Mouse (Mus musculus) liver, embryonic 15.5 days (tissue): Measurements from ENCODE around the gene Man1c1. TPM values are rescaled to one million over a fixed set of nuclear protein-coding genes. Genes with fewer than 3 reads are reported as not detected.

ENCODE experiments used
- ATAC-seq: fragments of 200-750 bp; cut with Nextera tagmentation; 2 replicates; pipeline ENCODE4 v1.8.0; 2017; ENCODE audit warnings: moderate number of reproducible peaks, mild to moderate bottlenecking, moderate library complexity; ENCODE audit not compliant: insufficient read depth
- H3K27ac ChIP-seq: fragments of 300-500 bp; sonication (generic); replicated peaks from 2 replicates; pipeline ENCODE4 v1.5.1; 2015; ENCODE audit warnings: mild to moderate bottlenecking, inconsistent platforms
- H3K27me3 ChIP-seq: fragments of 300-500 bp; sonication (generic); 2 replicates; pipeline ENCODE4 v1.6.1; 2015; ENCODE audit warnings: mild to moderate bottlenecking, inconsistent platforms
- H3K36me3 ChIP-seq: fragments of 300-500 bp; sonication (generic); replicated peaks from 2 replicates; pipeline ENCODE4 v1.6.1; 2015; ENCODE audit warnings: moderate library complexity, mild to moderate bottlenecking, inconsistent platforms
- H3K4me1 ChIP-seq: fragments of 300-500 bp; sonication (generic); replicated peaks from 2 replicates; pipeline ENCODE4 v1.6.1; 2015; ENCODE audit warnings: inconsistent platforms
- H3K4me2 ChIP-seq: fragments of 300-500 bp; sonication (generic); 2 replicates; pipeline ENCODE4 v1.6.1; 2015; ENCODE audit warnings: moderate library complexity, mild to moderate bottlenecking, inconsistent platforms
- H3K4me3 ChIP-seq: fragments of 300-500 bp; sonication (generic); replicated peaks from 2 replicates; pipeline ENCODE4 v1.5.1; 2015; ENCODE audit warnings: mild to moderate bottlenecking, inconsistent platforms
- H3K9ac ChIP-seq: fragments of 300-500 bp; sonication (generic); 2 replicates; pipeline ENCODE4 v1.6.1; 2015; ENCODE audit warnings: moderate library complexity, mild to moderate bottlenecking, inconsistent platforms
- H3K9me3 ChIP-seq: fragments of 300-500 bp; sonication (generic); replicated peaks from 2 replicates; pipeline ENCODE4 v1.6.1; 2016; ENCODE audit warnings: inconsistent platforms
- WGBS: fragments of 180-500 bp; shearing (Covaris S2); methylation state at CpG from one replicate; pipeline ENCODE4 v1.1.7; 2015; ENCODE audit warnings: mixed read lengths; ENCODE audit not compliant: insufficient replicate concordance; 5-methylcytosine and 5-hydroxymethylcytosine counted together
- polyA plus RNA-seq: library from polyadenylated mRNA; unstranded; fragments of >200 nt; fragmentation: Nextera tagmentation; extraction: Ambion mirVana; gene quantifications from 2 replicates; pipeline ENCODE4 v1.2.1, GENCODE M21; 2015

Gene Man1c1
- polyA plus RNA-seq, 1 experiment from 2014 or later: 1.4 TPM

DNA sequence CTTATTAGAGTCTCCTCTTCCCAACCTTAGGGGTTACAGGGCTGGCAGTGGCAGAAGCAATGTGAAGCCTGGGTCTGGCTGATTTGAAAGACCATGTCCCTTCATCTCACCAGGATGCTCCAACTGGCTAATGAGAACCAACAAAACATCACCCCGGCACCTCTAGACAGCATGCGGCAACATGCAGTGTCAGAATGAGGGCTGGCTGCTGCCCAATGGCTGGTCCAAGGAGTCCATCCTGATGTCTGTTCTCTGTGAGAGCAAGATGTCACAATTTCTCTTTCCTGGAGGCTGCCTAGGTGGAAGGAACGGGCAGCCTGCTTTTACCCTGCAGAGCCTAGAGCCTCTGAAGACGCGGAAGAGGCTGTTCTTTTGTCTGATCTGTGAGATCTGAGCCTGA lies 46.6 kb downstream of the Man1c1 start:
- no peaks in the 10 kb centered on the region for H3K36me3 ChIP-seq
- 81% methylated on average over 5 of the region's 5 CpGs for WGBS
- no peak for ATAC-seq

DNA sequence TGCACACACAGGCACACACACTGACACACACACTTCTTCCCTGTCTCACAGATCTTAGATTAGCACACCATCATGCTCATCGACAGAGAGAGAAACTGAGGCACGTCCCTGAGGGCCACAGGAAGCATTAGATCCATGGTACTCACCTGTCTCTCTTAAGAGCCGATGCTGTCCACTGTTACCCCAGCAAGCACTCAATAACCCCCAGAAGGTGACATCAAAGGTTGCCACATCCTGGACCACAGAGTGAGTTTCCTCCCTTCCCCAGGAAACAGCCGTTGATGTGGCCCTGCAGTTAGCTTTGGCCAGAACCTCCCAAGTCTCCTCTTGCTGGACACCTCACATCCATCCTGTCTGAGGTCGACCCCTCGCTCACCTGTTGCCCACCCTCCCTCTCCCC lies 49.7 kb downstream of the Man1c1 start:
- H3K36me3 ChIP-seq: no peaks in the 10 kb centered on the region
- WGBS: 30% methylated on average over 6 of the region's 6 CpGs
- no peak for ATAC-seq
- H3K9me3 ChIP-seq: no peaks in the 10 kb centered on the region
- no peak overlapping the region for H3K4me2 ChIP-seq
- peaks cover 8% of the 10 kb centered on the region; the same call in 1 of the 2 replicates for H3K4me1 ChIP-seq
- no peak overlapping the region for H3K27ac ChIP-seq
- peaks cover 3% of the 10 kb centered on the region; the same call in 1 of the 2 replicates for H3K27me3 ChIP-seq
- H3K9ac ChIP-seq: no peak overlapping the region
- H3K4me3 ChIP-seq: no peak overlapping the region

More for the DNA sequence above, 46.6 kb downstream of the Man1c1 start:
- Histone ChIP-seq H3K4me2 (no peak overlapping the region), H3K4me1 (peaks cover 5% of the 10 kb centered on the region; the same call in 1 of the 2 replicates), H3K27ac (no peak overlapping the region), H3K9ac (no peak overlapping the region), H3K4me3 (no peak overlapping the region), H3K9me3 (no peaks in the 10 kb centered on the region), H3K27me3 (peaks cover 6% of the 10 kb centered on the region)

DNA sequence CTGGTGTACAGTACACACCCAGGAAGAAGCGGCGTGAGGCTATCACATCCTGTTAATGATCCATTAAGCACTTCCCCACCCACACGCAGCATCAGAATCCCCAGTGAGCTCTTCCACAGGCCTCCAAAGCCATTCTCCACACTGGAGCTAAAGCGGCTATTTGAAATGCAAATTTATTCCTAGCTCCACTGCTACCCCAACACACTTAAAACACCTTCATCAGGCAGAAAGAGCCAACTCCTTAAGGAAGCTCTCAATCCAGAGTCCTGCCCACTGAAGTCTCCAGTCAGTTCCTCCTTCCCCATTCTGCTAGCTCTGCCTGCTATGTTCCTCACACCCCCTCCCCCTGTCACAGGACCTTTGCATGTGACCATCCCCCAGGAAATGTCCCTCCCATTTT lies 51.4 kb downstream of the Man1c1 start:
- peaks cover 3% of the 10 kb centered on the region; the same call in 1 of the 2 replicates for H3K27me3 ChIP-seq
- no peak overlapping the region for H3K4me2 ChIP-seq
- no peak overlapping the region for H3K9ac ChIP-seq
- no peaks in the 10 kb centered on the region for H3K36me3 ChIP-seq
- 58% methylated on average over 4 of the region's 4 CpGs for WGBS
- H3K27ac ChIP-seq: no peak overlapping the region
- peaks cover 8% of the 10 kb centered on the region; the same call in 1 of the 2 replicates for H3K4me1 ChIP-seq
- H3K9me3 ChIP-seq: no peaks in the 10 kb centered on the region
- no peak overlapping the region for H3K4me3 ChIP-seq
- ATAC-seq: no peak

DNA sequence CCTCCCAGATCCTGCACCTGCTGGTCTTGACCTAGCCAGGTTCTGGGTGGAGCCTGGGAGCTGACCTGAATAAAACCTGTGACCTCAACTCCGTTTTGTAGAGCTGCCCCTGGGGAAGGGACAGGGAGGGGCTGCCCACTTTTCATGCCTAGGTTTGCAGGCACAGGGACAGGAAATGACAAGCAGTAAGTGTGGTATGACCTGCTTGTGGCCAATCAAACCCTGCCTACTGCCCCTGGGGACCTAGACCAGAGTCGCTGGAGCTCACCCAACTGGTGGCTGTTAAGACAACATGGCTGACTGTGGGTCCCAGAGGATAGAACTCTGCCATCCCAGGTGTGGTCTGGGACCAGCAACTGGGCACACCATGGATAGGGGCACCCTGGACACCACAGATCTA lies 51.9 kb downstream of the Man1c1 start:
- Histone ChIP-seq H3K4me3 (no peak overlapping the region), H3K27ac (no peak overlapping the region), H3K27me3 (peaks cover 3% of the 10 kb centered on the region; the same call in 1 of the 2 replicates), H3K9me3 (no peaks in the 10 kb centered on the region), H3K36me3 (no peaks in the 10 kb centered on the region), H3K4me1 (peaks cover 8% of the 10 kb centered on the region; the same call in 1 of the 2 replicates), H3K4me2 (no peak overlapping the region), H3K9ac (no peak overlapping the region)
- WGBS: 26% methylated on average over 2 of the region's 2 CpGs
- no peak for ATAC-seq

DNA sequence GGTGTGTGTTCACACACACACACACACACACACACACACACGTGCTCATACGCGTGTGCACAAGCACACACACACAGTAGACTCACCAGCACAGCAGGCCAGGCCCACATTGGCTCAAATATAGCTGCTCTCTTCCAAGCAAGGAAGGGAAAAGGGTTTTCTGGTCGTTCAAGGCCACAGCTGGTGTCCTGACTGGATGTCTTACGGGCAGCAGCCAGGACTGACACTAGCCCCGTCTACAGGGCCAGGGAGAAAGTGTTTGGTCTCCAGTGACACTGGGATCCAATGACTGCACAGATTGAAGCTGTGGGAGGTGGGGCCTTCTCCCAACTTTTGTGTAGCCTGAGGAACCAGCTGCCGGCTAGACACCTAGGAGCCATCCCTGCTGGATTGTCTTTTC lies 52.7 kb downstream of the Man1c1 start:
- Histone ChIP-seq H3K4me2 (no peak overlapping the region), H3K36me3 (no peaks in the 10 kb centered on the region), H3K4me1 (peaks cover 8% of the 10 kb centered on the region; the same call in 1 of the 2 replicates), H3K9me3 (no peaks in the 10 kb centered on the region), H3K4me3 (no peak overlapping the region), H3K27me3 (peaks cover 3% of the 10 kb centered on the region; the same call in 1 of the 2 replicates), H3K27ac (no peak overlapping the region), H3K9ac (no peak overlapping the region)
- ATAC-seq: no peak
- 60% methylated on average over 7 of the region's 7 CpGs for WGBS

DNA sequence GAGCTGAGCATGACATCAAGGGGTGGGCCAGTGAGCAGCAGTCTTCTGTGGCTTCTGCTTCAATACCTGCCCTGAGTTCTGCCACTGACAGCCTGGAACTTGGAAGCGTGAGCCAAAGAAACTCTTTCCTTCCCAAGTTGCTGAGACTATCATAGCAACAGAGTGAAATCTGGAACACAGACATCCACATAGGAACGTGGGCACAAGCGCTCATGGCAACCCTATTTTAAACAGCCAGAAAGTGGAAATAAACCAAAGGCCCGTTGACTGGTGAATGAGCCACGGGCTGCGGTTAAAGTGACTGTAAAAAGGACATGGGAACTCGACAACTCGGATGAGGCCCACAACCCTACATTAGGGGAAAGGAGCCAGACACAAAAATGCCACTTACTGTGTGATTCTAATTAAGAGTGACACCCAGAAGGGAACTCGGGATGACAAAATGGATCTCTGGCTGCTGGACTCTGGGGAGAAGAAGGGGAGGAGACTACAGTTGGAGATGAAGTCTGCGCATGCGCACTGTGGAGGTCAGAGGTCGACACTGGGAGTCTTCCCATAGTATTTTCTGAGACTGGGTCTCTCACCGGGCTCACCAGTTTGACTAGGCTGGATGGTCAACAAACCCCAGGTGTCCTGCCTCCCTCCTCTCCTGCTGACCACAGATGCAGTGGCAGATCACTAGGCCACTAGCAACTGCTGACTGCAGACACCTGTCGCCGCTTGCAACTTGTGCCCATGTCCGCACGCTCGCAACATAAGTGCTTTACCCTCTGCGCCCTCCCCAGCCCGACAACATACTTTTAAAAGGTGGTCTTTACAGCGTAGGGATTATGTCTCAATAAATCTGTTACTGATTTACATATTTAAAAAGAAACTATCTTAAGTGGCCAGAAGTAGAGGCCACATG lies 58.8 kb downstream of the Man1c1 start:
- Histone ChIP-seq H3K4me3 (no peak overlapping the region), H3K9me3 (no peaks in the 10 kb centered on the region), H3K4me1 (no peaks in the 10 kb centered on the region), H3K27me3 (no peaks in the 10 kb centered on the region), H3K27ac (no peak overlapping the region), H3K36me3 (no peaks in the 10 kb centered on the region), H3K4me2 (no peak overlapping the region), H3K9ac (no peak overlapping the region)
- no peak for ATAC-seq
- WGBS: 77% methylated on average over 21 of the region's 21 CpGs

DNA sequence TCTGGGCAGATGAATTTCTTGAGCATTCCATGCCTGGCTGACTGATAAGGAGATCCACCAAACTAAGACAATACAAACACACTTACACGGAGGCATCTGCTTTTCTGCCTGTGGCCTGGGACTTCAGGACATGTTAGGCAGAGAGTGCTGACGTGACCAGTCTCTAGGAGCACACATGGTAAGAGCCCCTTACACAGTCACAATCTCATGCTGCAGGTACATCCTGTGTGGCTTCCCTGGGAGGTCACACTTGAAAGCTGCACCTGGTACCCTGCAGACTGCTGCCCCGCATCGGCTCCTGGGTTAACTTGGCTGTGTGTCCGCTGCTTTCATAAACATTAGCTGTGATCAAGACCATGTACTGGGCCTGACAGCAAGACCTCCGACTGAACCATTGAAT lies 59.7 kb downstream of the Man1c1 start:
- no peak overlapping the region for H3K9ac ChIP-seq
- H3K27me3 ChIP-seq: no peaks in the 10 kb centered on the region
- no peaks in the 10 kb centered on the region for H3K9me3 ChIP-seq
- no peak overlapping the region for H3K27ac ChIP-seq
- no peaks in the 10 kb centered on the region for H3K36me3 ChIP-seq
- ATAC-seq: no peak
- 62% methylated on average over 6 of the region's 6 CpGs for WGBS
- H3K4me1 ChIP-seq: no peaks in the 10 kb centered on the region
- H3K4me3 ChIP-seq: no peak overlapping the region
- no peak overlapping the region for H3K4me2 ChIP-seq

DNA sequence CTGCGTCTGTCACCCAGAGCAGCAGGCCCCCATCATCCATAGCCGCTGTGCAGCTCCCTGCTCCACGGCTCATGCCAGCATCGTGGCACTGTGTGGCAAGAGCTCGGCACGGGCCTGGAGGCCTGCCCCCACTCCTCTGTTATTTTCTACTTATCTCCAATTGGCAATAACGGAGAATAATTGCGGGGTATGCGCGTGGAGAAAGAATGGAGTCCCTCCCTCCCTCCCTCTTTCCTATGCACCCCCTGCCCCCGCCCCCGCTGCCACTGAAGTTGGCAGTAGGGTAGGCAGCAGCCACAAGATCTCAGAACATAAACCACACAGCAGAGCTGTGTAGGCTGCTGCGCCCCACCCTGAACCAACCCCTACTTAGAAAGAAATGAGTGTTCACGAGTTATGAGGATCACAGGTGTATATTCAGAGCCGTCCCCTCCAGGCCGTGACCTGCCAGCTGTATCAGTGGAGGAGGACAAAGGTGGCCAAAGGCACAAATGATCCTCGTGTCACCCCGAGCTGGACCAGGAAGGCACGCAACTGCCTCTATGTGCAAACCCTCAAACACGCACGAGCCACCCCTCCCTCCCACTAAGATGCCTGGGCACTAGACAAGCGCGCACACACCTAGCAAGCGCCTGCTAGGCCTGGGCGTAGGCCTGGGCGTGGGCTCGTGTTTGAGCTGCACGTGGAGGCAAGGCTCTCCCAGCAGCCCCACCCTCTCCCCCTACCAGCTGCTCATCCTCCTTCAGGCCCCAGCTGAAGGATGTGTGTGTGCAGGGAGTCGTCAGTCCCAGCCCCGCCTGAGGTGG lies 62.2 kb downstream of the Man1c1 start:
- 65% methylated on average over 30 of the region's 30 CpGs for WGBS

DNA sequence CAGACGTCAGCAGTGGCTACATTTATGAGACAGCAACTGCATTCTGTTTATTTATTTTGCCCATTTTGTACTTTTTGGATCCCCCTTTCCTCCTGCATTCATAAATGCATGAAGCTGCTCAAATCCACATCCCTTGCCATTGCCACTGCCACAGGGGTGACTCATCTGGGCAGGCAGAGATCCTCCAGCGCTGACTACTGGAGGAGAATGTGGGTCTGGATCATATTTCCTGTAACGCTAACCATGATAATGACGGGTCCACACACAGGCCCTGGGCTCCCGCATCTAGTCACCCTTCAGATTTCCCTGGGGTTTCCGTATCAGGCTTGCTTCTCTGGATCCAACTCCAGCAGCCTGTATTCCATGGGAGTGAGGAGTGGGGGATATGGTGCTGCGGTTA lies 64.8 kb downstream of the Man1c1 start:
- Histone ChIP-seq H3K9me3 (no peaks in the 10 kb centered on the region), H3K27me3 (no peaks in the 10 kb centered on the region), H3K4me2 (no peak overlapping the region), H3K4me3 (no peak overlapping the region), H3K4me1 (no peaks in the 10 kb centered on the region), H3K9ac (no peak overlapping the region), H3K36me3 (no peaks in the 10 kb centered on the region), H3K27ac (no peak overlapping the region)
- WGBS: 80% methylated on average over 7 of the region's 7 CpGs
- no peak for ATAC-seq

More for the DNA sequence above, 62.2 kb downstream of the Man1c1 start:
- Histone ChIP-seq H3K27me3 (no peaks in the 10 kb centered on the region), H3K4me1 (no peaks in the 10 kb centered on the region), H3K36me3 (no peaks in the 10 kb centered on the region), H3K9me3 (no peaks in the 10 kb centered on the region), H3K4me3 (no peak overlapping the region), H3K27ac (no peak overlapping the region), H3K9ac (no peak overlapping the region), H3K4me2 (no peak overlapping the region)
- ATAC-seq: no peak

DNA sequence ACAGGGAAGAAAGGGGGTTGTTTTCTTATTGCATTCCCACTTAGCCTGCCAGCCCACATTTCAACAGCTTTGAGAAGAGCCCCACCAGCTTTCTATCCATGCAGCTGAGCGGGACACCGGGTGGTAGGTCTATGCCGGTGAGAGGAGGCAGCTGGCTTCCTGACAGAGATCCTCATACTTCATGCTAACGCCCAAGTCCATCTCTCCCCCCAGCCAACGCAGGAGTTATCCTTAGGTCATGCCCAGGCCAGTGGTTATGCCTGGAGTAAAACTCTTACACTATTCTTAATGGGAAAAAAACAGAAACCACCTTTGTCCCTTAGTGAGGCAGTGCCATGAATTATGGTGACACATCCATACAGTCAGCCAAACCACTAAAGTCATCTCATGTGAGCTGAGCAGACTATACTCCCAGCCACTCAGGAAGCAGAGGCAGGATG lies 66.0 kb downstream of the Man1c1 start:
- Histone ChIP-seq H3K27ac (no peak overlapping the region), H3K9me3 (no peaks in the 10 kb centered on the region), H3K4me1 (no peaks in the 10 kb centered on the region), H3K27me3 (no peaks in the 10 kb centered on the region), H3K4me3 (no peak overlapping the region), H3K9ac (no peak overlapping the region), H3K4me2 (no peak overlapping the region), H3K36me3 (no peaks in the 10 kb centered on the region)
- 30% methylated on average over 5 of the region's 5 CpGs for WGBS
- ATAC-seq: no peak

DNA sequence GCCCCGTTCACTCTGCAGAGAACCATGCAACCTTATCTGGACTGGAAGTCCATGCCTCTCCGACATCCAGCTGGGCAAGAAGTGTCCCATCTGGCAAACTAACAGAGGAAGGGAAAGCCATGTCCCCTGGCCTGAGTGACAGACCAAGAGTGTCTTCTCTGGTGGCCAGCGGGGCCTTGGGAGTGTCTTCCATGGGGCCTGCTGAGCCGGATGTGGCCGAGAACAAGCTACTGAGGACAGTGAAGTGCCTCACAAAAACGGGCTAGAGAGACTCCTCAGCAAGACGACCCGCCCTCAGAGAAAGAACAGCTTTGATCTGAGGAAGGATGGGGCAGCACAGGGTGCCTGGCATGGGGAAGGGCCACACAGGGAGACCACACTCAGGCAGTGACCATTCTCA lies 67.7 kb downstream of the Man1c1 start:
- WGBS: 51% methylated on average over 8 of the region's 8 CpGs
- no peak overlapping the region for H3K9ac ChIP-seq
- no peak for ATAC-seq
- no peak overlapping the region for H3K4me2 ChIP-seq
- H3K4me3 ChIP-seq: no peak overlapping the region
- H3K36me3 ChIP-seq: no peaks in the 10 kb centered on the region
- H3K9me3 ChIP-seq: no peaks in the 10 kb centered on the region
- H3K27ac ChIP-seq: no peak overlapping the region
- no peaks in the 10 kb centered on the region for H3K27me3 ChIP-seq
- H3K4me1 ChIP-seq: no peaks in the 10 kb centered on the region
